Mouse (Mus musculus) erythroblast, embryonic 14.5 days (primary cell): ENCODE results near the gene Acp1. TPM values are rescaled to one million over a fixed set of nuclear protein-coding genes. Genes with fewer than 3 reads are reported as not detected.

Experiments
- H3K27me3 ChIP-seq: 2 replicates; pipeline ENCODE4 v1.6.1; 2012; ENCODE audit warnings: inconsistent platforms; ENCODE audit not compliant: control insufficient read depth
- H3K36me3 ChIP-seq: 2 replicates; pipeline ENCODE4 v1.6.1; 2012; ENCODE audit warnings: mild to moderate bottlenecking, inconsistent platforms; ENCODE audit not compliant: control insufficient read depth
- H3K4me1 ChIP-seq: 2 replicates; pipeline ENCODE4 v1.6.1; 2012; ENCODE audit warnings: inconsistent platforms; ENCODE audit not compliant: control insufficient read depth
- H3K4me3 ChIP-seq: replicated peaks from 2 replicates; pipeline ENCODE3; 2012; ENCODE audit warnings: moderate library complexity, mild to moderate bottlenecking, inconsistent platforms
- H3K9me3 ChIP-seq: 2 replicates; pipeline ENCODE4 v1.6.1; 2012; ENCODE audit warnings: low read length, inconsistent platforms, mixed read lengths; ENCODE audit not compliant: control insufficient read depth
- GATA1 ChIP-seq: IDR thresholded peaks from 2 replicates; pipeline ENCODE4 v1.6.1; 2012; ENCODE audit warnings: low read length, inconsistent platforms, mixed read lengths
- TAL1 ChIP-seq: IDR thresholded peaks from 3 replicates; pipeline ENCODE4 v1.6.1; 2012; ENCODE audit warnings: low read length, inconsistent platforms, mixed read lengths
- polyA plus RNA-seq: library from polyadenylated mRNA; stranded (reverse); fragments of >175 nt; gene quantifications from 2 replicates; pipeline ENCODE4 v1.2.3, GENCODE M21; 2012

Acp1 gene
- polyA plus RNA-seq, 1 experiment, result 1.8 TPM

GRCm38 (mm10) chr12:30883592-30883985 is 27.8 kb downstream of the Acp1 start:
- Histone ChIP-seq H3K9me3 (peaks cover 16% of the 10 kb centered on the region; the same call in 1 of the 2 replicates), H3K4me1 (peaks cover 11% of the 10 kb centered on the region), H3K27me3 (peaks cover 86% of the 10 kb centered on the region), H3K36me3 (no peaks in the 10 kb centered on the region), H3K4me3 (no peak overlapping the region)
- TF ChIP-seq GATA1, result no peak

GRCm38 (mm10) chr12:30879447-30879846 is 31.9 kb downstream of the Acp1 start:
- Histone ChIP-seq H3K4me3 (no peak overlapping the region), H3K4me1 (no peaks in the 10 kb centered on the region; the same call in 1 of the 2 replicates), H3K27me3 (peaks cover 64% of the 10 kb centered on the region), H3K36me3 (no peaks in the 10 kb centered on the region), H3K9me3 (peaks cover 9% of the 10 kb centered on the region; the same call in 1 of the 2 replicates)
- TF ChIP-seq TAL1, result no peak
- TF ChIP-seq GATA1, result no peak

DNA sequence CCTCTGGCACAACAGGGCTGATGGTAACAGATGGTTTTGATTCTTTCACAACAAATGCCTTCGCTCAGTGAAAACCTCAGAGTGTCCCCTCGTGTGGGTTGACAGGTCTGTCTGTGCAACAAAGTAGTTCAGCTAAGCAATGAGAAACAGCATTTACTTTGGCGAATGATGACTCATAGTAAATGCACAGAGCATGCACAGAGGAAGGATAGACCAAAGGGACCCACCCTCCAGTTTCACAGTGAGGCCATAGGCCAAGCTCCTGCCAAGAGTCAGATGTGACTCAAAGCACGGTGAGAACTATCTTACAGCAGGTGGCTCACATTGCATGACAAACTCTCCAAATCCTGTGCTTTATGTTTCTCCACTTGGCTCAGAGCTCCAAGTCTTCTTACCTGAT is 45.6 kb downstream of the Acp1 start:
- TF ChIP-seq GATA1 (no peak), TAL1 (no peak)
- Histone ChIP-seq H3K4me1 (no peaks in the 10 kb centered on the region), H3K36me3 (no peaks in the 10 kb centered on the region), H3K4me3 (no peak overlapping the region), H3K27me3 (no peaks in the 10 kb centered on the region), H3K9me3 (no peaks in the 10 kb centered on the region)

DNA sequence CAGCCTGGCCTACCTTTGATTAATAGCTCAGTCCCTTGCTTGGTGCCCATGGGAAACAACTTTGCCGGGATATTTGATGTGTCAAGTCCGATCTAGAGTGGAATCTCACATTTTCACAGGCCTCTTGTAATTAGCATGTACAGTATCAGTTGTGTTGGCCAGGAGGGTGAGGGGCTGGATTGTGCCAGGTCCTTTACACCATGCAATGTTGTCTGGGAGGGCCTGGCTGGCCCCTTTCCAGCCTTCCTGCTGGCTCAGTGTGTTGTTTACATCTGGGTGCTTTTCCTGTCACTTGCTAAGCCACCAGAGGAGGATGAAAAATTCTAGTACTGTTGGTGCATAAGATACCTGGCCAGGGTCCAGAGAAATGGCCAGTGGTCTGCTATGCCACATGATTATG is 47.0 kb downstream of the Acp1 start:
- TF ChIP-seq GATA1 (no peak), TAL1 (no peak)
- Histone ChIP-seq H3K4me1 (no peaks in the 10 kb centered on the region), H3K9me3 (no peaks in the 10 kb centered on the region), H3K27me3 (no peaks in the 10 kb centered on the region), H3K4me3 (no peak overlapping the region), H3K36me3 (no peaks in the 10 kb centered on the region)

DNA sequence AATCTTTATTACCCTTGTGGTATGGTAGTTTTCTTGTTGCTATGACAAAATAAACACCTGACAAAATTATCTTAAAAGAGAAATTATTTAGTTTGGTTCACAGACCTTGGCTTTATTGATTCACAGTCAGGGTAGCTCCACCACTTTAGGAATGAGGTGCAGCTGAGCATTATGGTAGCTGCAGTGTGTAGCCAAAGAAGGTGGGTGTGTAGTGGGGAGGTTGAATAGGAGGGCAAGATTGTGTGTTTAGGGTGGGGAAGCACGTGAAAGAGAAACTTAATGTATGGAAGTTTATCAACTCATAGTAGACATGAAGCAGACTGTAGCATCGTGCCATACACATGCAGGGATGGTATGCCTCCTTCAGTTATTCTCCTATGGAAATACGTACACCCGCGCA is 55.2 kb downstream of the Acp1 start:
- no peaks in the 10 kb centered on the region for H3K4me1 ChIP-seq
- H3K9me3 ChIP-seq, result no peaks in the 10 kb centered on the region
- no peak overlapping the region for H3K4me3 ChIP-seq
- H3K36me3 ChIP-seq, result no peaks in the 10 kb centered on the region
- no peaks in the 10 kb centered on the region for H3K27me3 ChIP-seq
- TF ChIP-seq GATA1, result no peak
- no peak for TF ChIP-seq TAL1

DNA sequence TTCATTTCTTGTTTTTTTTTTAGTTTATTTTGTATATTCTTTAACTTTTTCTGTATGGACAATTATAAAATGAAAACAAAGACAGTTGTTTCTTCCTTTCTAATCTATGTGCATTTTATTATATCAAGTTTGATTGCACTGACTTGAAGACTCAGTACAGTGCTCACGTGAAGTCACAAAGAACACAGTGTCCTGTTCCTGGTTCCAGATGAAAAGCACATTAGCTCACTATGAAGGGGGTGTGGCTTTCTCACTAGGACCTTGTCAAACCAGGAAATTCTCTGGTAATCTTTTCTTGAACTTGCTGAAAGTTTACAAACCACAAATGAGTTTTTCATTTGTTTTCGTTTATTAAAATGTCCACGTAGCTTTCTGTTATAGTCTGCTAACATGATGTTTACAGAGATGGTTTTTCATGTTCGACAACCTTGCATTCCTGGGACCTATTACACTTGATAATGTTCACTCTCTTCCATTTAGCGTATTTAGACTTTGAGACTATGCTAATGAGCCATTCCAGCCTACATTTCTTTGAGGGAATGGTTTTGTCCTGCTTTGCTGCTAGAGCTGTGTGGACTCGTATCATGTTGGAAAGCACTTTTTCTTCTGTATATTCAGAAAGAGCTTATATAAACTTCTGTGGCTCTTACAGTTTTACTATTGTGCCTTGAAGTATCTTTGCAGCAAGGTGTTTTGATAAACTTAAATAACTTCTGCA is 55.8 kb downstream of the Acp1 start:
- H3K9me3 ChIP-seq, result no peaks in the 10 kb centered on the region
- no peaks in the 10 kb centered on the region for H3K4me1 ChIP-seq
- no peaks in the 10 kb centered on the region for H3K36me3 ChIP-seq
- TF ChIP-seq GATA1, result no peak
- TF ChIP-seq TAL1, result no peak
- no peaks in the 10 kb centered on the region for H3K27me3 ChIP-seq
- H3K4me3 ChIP-seq, result no peak overlapping the region

DNA sequence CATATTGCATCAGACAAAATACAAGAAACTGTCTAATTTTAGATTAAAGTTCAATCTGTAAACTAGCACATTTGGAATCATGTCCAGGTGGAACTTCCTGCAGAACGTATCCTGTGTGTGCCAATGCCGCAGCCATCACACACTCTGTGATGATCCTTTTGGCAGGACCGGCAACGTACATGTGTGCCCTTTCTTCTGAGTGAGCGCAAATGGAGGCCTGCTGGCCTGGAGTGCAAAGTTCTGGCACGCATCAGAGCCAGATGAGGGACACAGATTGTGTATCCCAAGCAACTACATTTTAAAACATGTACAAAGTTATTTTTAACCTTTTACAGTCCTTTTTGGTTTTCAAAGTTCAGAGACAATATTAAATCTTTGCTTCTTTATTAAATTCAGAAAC is 59.5 kb downstream of the Acp1 start:
- H3K4me3 ChIP-seq, result no peak overlapping the region

GRCm38 (mm10) chr12:30850902-30851301 is 60.5 kb downstream of the Acp1 start:
- Histone ChIP-seq H3K4me1 (no peaks in the 10 kb centered on the region), H3K9me3 (no peaks in the 10 kb centered on the region), H3K36me3 (no peaks in the 10 kb centered on the region), H3K4me3 (no peak overlapping the region), H3K27me3 (no peaks in the 10 kb centered on the region)
- TF ChIP-seq GATA1 (no peak), TAL1 (no peak)

More for the DNA sequence above, 59.5 kb downstream of the Acp1 start:
- Histone ChIP-seq H3K27me3 (no peaks in the 10 kb centered on the region), H3K4me1 (no peaks in the 10 kb centered on the region), H3K36me3 (no peaks in the 10 kb centered on the region), H3K9me3 (no peaks in the 10 kb centered on the region)
- no peak for TF ChIP-seq GATA1
- no peak for TF ChIP-seq TAL1

DNA sequence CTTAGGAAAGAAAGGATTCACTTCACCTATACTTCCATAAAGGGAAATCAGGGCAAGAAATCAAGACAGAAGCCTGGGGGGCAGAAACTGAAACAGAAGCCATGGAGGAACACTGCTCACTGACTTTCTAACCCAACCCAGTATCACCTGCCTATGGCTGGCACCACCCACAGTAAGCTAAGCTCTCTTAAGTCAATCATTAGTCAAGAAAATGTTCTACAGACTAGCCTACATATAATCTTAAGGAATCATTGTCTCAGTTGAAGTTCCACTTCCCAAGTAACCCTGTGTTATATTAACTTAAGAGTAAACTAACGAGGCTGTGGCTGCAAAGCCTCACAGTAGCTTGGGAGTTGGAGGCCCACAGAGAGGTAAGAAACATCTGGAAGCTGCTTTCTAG is 62.9 kb downstream of the Acp1 start:
- no peaks in the 10 kb centered on the region for H3K36me3 ChIP-seq
- no peaks in the 10 kb centered on the region for H3K4me1 ChIP-seq

More for the DNA sequence above, 62.9 kb downstream of the Acp1 start:
- Histone ChIP-seq H3K27me3 (no peaks in the 10 kb centered on the region), H3K4me3 (no peak overlapping the region), H3K9me3 (no peaks in the 10 kb centered on the region)
- TF ChIP-seq TAL1 (no peak), GATA1 (no peak)

Other genes with a start within 250 kb of the Acp1 start
- gene Alkal2, start 27.3 kb downstream of the Acp1 start, polyA plus RNA-seq, result 0.02 TPM in 1 of 2 replicates, not detected in the other
- gene Sh3yl1, start 79 bp upstream of the Acp1 start, polyA plus RNA-seq, result 4.8 and 5.1 TPM in 2 replicates
- 0.03 TPM in 1 of 2 replicates, not detected in the other for gene Fam110c, start 162.3 kb upstream of the Acp1 start, polyA plus RNA-seq